ENCODE assay signal across 8 mouse cellular contexts in the genomic region with DNA sequence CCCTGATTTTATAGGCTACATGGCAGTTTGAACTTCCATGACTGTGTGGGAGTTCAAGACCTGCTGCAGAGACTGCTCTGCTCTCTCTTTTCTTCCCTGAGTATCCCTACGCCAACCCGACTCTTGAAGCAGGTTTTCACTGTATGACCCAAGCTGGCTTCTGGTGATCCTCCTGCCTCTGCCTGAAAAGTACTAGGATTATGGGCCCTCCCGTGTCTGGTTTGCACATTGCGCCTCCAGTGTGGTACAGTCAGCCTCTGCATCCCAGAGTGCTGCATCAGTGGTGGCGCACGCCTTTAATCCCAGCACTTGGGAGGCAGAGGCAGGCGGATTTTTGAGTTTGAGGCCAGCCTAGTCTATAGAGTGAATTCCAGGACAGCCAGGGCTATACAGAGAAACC. TPM values are rescaled to one million over a fixed set of nuclear protein-coding genes. Genes with fewer than 3 reads are reported as not detected.
DNase-seq lines count a peak whose midpoint lies in the region; ATAC-seq and TF ChIP-seq lines count a peak whose summit lies in the region.

No protein-coding gene starts in this region.

- peak overlapping the region; percentile 95 for H3K4me3 ChIP-seq in heart, embryonic 12.5 days
- peak overlapping the region; percentile 12 for H3K4me3 ChIP-seq in ES-Bruce4 (ENCODE audit: low read depth, low read length)
- H3K4me3 ChIP-seq in hindbrain, embryonic 10.5 days = peak overlapping the region; percentile 87
- no peak overlapping the region for H3K4me3 ChIP-seq in liver, postnatal 0 days (ENCODE audit: low read depth, low read length)

- H3K9ac ChIP-seq in heart, embryonic 12.5 days = peak overlapping the region; percentile 95; the same call in 1 of the 2 replicates
- peak overlapping the region; percentile 71 for H3K9ac ChIP-seq in ES-Bruce4 (ENCODE audit: low read depth, poor library complexity, severe bottlenecking)
- peak overlapping the region; percentile 75; the same call in 1 of the 2 replicates for H3K9ac ChIP-seq in liver, postnatal 0 days (replicated peaks)

- peak overlapping the region; percentile 97 for H3K4me2 ChIP-seq in heart, embryonic 12.5 days
- H3K4me2 ChIP-seq in liver, postnatal 0 days (ENCODE audit: low read depth, low read length) = peak overlapping the region; percentile 95; the same call in 1 of the 2 replicates

- no peak for DNase-seq in heart, postnatal 36 days
- no peak for DNase-seq in hindbrain, embryonic 10.5 days (ENCODE audit: low spot score)
- no peak for DNase-seq in liver, postnatal 0 days
- no peak for DNase-seq in adrenal gland, adult 18-20 months (ENCODE audit: low spot score in 2 of 2)
- no peak for DNase-seq in thymus, postnatal 10 days (ENCODE audit: low spot score in 2 of 2)
- no peak for DNase-seq in kidney, postnatal 25 days

- TF ChIP-seq EP300 in ES-Bruce4 (IDR thresholded peaks at IDR 0.05; ENCODE audit: insufficient read depth, low read depth, low read length) = no peak
- no peak for TF ChIP-seq EP300 in liver, postnatal 0 days (IDR thresholded peaks at IDR 0.05; ENCODE audit: low read depth)

- 90% methylated on average over 7 of the region's 7 CpGs for WGBS in heart, embryonic 12.5 days
- WGBS in hindbrain, embryonic 10.5 days = 96% methylated on average over 7 of the region's 7 CpGs
- WGBS in liver, postnatal 0 days (ENCODE audit: insufficient replicate concordance) = 90% methylated on average over 7 of the region's 7 CpGs

- 0 out of 2 replicates have a peak, but pooled peaks cover 4% of the 10 kb centered on the region for H3K27me3 ChIP-seq in heart, embryonic 12.5 days (replicated peaks)
- H3K27me3 ChIP-seq in ES-Bruce4 (ENCODE audit: control insufficient read depth, insufficient read depth, low read length, poor library complexity, severe bottlenecking) = no peaks in the 10 kb centered on the region
- H3K27me3 ChIP-seq in hindbrain, embryonic 10.5 days (ENCODE audit: insufficient read depth, poor library complexity, severe bottlenecking) = no peaks in the 10 kb centered on the region
- no peaks in the 10 kb centered on the region for H3K27me3 ChIP-seq in liver, postnatal 0 days (ENCODE audit: insufficient read depth, low read length)

- no peak for ATAC-seq in heart, embryonic 12.5 days (ENCODE audit: insufficient number of reproducible peaks, low FRiP score)
- ATAC-seq in liver, postnatal 0 days = no peak

- no peaks in the 10 kb centered on the region for H3K36me3 ChIP-seq in heart, embryonic 12.5 days
- H3K36me3 ChIP-seq in ES-Bruce4 (ENCODE audit: control insufficient read depth, insufficient read depth, low read length, poor library complexity, severe bottlenecking) = no peaks in the 10 kb centered on the region
- no peaks in the 10 kb centered on the region for H3K36me3 ChIP-seq in hindbrain, embryonic 10.5 days
- H3K36me3 ChIP-seq in liver, postnatal 0 days (replicated peaks; ENCODE audit: insufficient read depth, low read length) = no peaks in the 10 kb centered on the region

- H3K27ac ChIP-seq in heart, embryonic 12.5 days (ENCODE audit: poor library complexity, severe bottlenecking) = peak overlapping the region; percentile 83
- H3K27ac ChIP-seq in ES-Bruce4 (ENCODE audit: insufficient read depth, low read length) = no peak overlapping the region
- peak overlapping the region; percentile 95 for H3K27ac ChIP-seq in hindbrain, embryonic 10.5 days
- no peak overlapping the region for H3K27ac ChIP-seq in liver, postnatal 0 days (ENCODE audit: low read depth)

- no peak for TF ChIP-seq POLR2A in ES-Bruce4 (IDR thresholded peaks at IDR 0.05; ENCODE audit: insufficient read depth, low read length)

- intact Hi-C loops in heart, postnatal 36 days (cut with DNase I) = no loop called here

- no peak for TF ChIP-seq CTCF in ES-Bruce4 (IDR thresholded peaks at IDR 0.05; ENCODE audit: low read depth, low read length)
- no peak for TF ChIP-seq CTCF in liver, postnatal 0 days (IDR thresholded peaks at IDR 0.05; ENCODE audit: low read depth)

- no peaks in the 10 kb centered on the region for H3K9me3 ChIP-seq in heart, embryonic 12.5 days (replicated peaks)
- no peaks in the 10 kb centered on the region for H3K9me3 ChIP-seq in ES-Bruce4 (replicated peaks; ENCODE audit: control insufficient read depth, insufficient read depth, low read length, poor library complexity, severe bottlenecking)
- H3K9me3 ChIP-seq in hindbrain, embryonic 10.5 days = no peaks in the 10 kb centered on the region
- H3K9me3 ChIP-seq in liver, postnatal 0 days (ENCODE audit: low read length) = no peaks in the 10 kb centered on the region

- peaks cover 26% of the 10 kb centered on the region for H3K4me1 ChIP-seq in heart, embryonic 12.5 days (replicated peaks)
- peaks cover 2% of the 10 kb centered on the region for H3K4me1 ChIP-seq in ES-Bruce4 (ENCODE audit: control insufficient read depth, insufficient read depth, low read length)
- H3K4me1 ChIP-seq in hindbrain, embryonic 10.5 days (replicated peaks) = peaks cover 35% of the 10 kb centered on the region
- peaks cover 20% of the 10 kb centered on the region for H3K4me1 ChIP-seq in liver, postnatal 0 days (ENCODE audit: insufficient read depth)

RNA-seq across cellular contexts. Expression of gene Trappc6a, which starts 1.6 kb away (rescaled TPM):
- polyA plus RNA-seq in heart, embryonic 12.5 days (2016; fragmentation: Nextera tagmentation; extraction: Ambion mirVana) = 66.4 and 74.0 TPM in 2 replicates
- total RNA-seq in heart, postnatal 36 days (2021) = 10 to 100 TPM; 32.9 to 37.4 TPM
- 23.5 and 33.6 TPM in 2 replicates for polyA plus RNA-seq in ES-Bruce4 (2011; ENCODE audit: insufficient read depth, insufficient read length, low read depth, missing spikeins)
- polyA plus RNA-seq in hindbrain, embryonic 10.5 days (2016; fragmentation: Nextera tagmentation; extraction: Ambion mirVana) = 68.8 and 71.4 TPM in 2 replicates
- 51.6 and 52.5 TPM in 2 replicates for polyA plus RNA-seq in liver, postnatal 0 days (2015; fragmentation: Nextera tagmentation; extraction: Ambion mirVana)
- total RNA-seq in adrenal gland, adult 18-20 months (2021) = 10 to 100 TPM; 70.0 to 92.4 TPM

RNA-seq across cellular contexts. Expression of gene Bloc1s3, which starts 1.6 kb away (rescaled TPM):
- 2.4 TPM in 2 replicates for polyA plus RNA-seq in heart, embryonic 12.5 days (2016; fragmentation: Nextera tagmentation; extraction: Ambion mirVana)
- 1 to 10 TPM; 2.3 to 2.5 TPM for total RNA-seq in heart, postnatal 36 days (2021)
- 5.7 and 6.9 TPM in 2 replicates for polyA plus RNA-seq in ES-Bruce4 (2011; ENCODE audit: insufficient read depth, insufficient read length, low read depth, missing spikeins)
- polyA plus RNA-seq in hindbrain, embryonic 10.5 days (2016; fragmentation: Nextera tagmentation; extraction: Ambion mirVana) = 2.4 and 3.8 TPM in 2 replicates
- 0.94 and 1.1 TPM in 2 replicates for polyA plus RNA-seq in liver, postnatal 0 days (2015; fragmentation: Nextera tagmentation; extraction: Ambion mirVana)
- 10 to 100 TPM in 1 of 2 experiments, 1 to 10 TPM in 1; 8.4 to 10.0 TPM for total RNA-seq in adrenal gland, adult 18-20 months (2021)

RNA-seq across cellular contexts. Expression of gene Nkpd1, which starts 7.9 kb away (rescaled TPM):
- 0.08 TPM in 1 of 2 replicates, not detected in the other for polyA plus RNA-seq in heart, embryonic 12.5 days (2016; fragmentation: Nextera tagmentation; extraction: Ambion mirVana)
- total RNA-seq in heart, postnatal 36 days (2021) = not detected
- 0.23 and 0.34 TPM in 2 replicates for polyA plus RNA-seq in ES-Bruce4 (2011; ENCODE audit: insufficient read depth, insufficient read length, low read depth, missing spikeins)
- polyA plus RNA-seq in hindbrain, embryonic 10.5 days (2016; fragmentation: Nextera tagmentation; extraction: Ambion mirVana) = 0.09 and 0.10 TPM in 2 replicates
- not detected in 2 replicates for polyA plus RNA-seq in liver, postnatal 0 days (2015; fragmentation: Nextera tagmentation; extraction: Ambion mirVana)
- under 1 TPM in 1 of 2 experiments, not detected in 1; 0.17 TPM for total RNA-seq in adrenal gland, adult 18-20 months (2021)

RNA-seq across cellular contexts. Expression of gene Exoc3l2, which starts 46.7 kb away (rescaled TPM):
- 2.9 and 3.1 TPM in 2 replicates for polyA plus RNA-seq in heart, embryonic 12.5 days (2016; fragmentation: Nextera tagmentation; extraction: Ambion mirVana)
- under 1 TPM; 0.78 to 0.84 TPM for total RNA-seq in heart, postnatal 36 days (2021)
- polyA plus RNA-seq in ES-Bruce4 (2011; ENCODE audit: insufficient read depth, insufficient read length, low read depth, missing spikeins) = 3.0 and 3.8 TPM in 2 replicates
- 0.39 and 0.80 TPM in 2 replicates for polyA plus RNA-seq in hindbrain, embryonic 10.5 days (2016; fragmentation: Nextera tagmentation; extraction: Ambion mirVana)
- polyA plus RNA-seq in liver, postnatal 0 days (2015; fragmentation: Nextera tagmentation; extraction: Ambion mirVana) = 1.1 and 1.7 TPM in 2 replicates
- total RNA-seq in adrenal gland, adult 18-20 months (2021) = 10 to 100 TPM; 31.7 to 36.8 TPM

RNA-seq across cellular contexts. Expression of gene Mark4, which starts 51.2 kb away (rescaled TPM):
- polyA plus RNA-seq in heart, embryonic 12.5 days (2016; fragmentation: Nextera tagmentation; extraction: Ambion mirVana) = 11.4 and 11.7 TPM in 2 replicates
- total RNA-seq in heart, postnatal 36 days (2021) = 10 to 100 TPM; 25.7 to 27.2 TPM
- 33.1 and 33.3 TPM in 2 replicates for polyA plus RNA-seq in ES-Bruce4 (2011; ENCODE audit: insufficient read depth, insufficient read length, low read depth, missing spikeins)
- 9.3 and 13.6 TPM in 2 replicates for polyA plus RNA-seq in hindbrain, embryonic 10.5 days (2016; fragmentation: Nextera tagmentation; extraction: Ambion mirVana)
- 1.8 and 2.0 TPM in 2 replicates for polyA plus RNA-seq in liver, postnatal 0 days (2015; fragmentation: Nextera tagmentation; extraction: Ambion mirVana)
- total RNA-seq in adrenal gland, adult 18-20 months (2021) = 10 to 100 TPM; 35.9 to 54.0 TPM

Comparison
In these comparisons a context has a peak if more than half of its experiments do, and no peak if none do; other contexts are left out.
1. H3K27ac ChIP-seq: peak in heart, embryonic 12.5 days (single experiment) and hindbrain, embryonic 10.5 days (single experiment); none in ES-Bruce4 (single experiment) and liver, postnatal 0 days (single experiment).
2. Peak in every context shown above with its lines, with median percentiles within 50 percentile points of each other: H3K9ac ChIP-seq.